Mouse (Mus musculus): ENCODE measurements at regions not wholly inside any gene's neighbourhood (a gene's known extent, or its start where the extent isn't known, plus 50 kb on each side); places are given as distances from the start of the nearest gene placed in this dataset.

DNA sequence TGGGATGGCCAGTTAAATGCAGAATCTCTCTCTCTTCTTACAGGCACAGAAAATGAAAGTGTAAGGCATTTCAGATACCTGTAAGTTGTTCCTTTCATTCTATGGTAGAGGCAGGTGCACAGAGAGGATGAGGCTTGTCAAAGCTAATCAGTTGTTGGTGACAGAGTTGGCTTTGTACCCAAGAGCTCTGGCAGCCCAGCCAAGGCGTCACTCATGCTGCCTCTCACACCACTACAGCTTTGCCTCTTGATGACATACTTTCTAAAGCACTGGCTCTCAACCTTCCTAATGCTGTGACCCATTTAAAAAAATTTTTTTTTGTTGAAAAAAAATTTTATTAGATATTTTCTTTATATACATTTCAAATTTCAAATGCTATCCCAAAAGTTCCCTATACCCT, 105.4 kb downstream of the 4930564D02Rik start:
- no peak for TF ChIP-seq GATA1 (IDR thresholded peaks at IDR 0.05; ENCODE audit: borderline replicate concordance, low read length)
- no peak for TF ChIP-seq FLI1 (IDR thresholded peaks at IDR 0.05; ENCODE audit: low read length)

Measured in megakaryocyte, embryonic 14.5 days (primary cell).